Mouse (Mus musculus): Measurements from ENCODE around the gene Foxa3. TPM values are rescaled to one million over a fixed set of nuclear protein-coding genes. Genes with fewer than 3 reads are reported as not detected.

The Foxa3 gene
- total and polyA plus RNA-seq, 2 experiments, result 31.2 to 54.1 TPM

DNA sequence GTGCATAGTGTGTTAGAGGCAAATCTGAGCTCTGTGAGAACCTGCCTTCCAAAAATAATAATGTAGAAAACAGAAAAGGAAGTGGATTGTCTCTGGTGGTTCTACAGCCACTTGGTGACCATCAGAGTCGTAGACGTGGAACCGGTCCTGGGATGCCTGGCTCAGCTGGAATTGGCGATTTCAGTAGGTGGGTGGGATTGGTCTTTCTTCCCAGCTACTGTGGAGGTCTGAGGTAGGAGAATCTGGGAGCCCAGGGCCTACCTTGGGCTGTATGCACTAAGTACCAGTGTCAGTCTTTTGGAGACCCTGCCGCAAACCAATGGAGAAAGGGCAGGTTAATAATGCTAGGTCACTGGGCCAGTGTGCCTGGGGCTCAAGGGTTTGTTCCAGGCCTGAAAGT is 30.3 kb downstream of the Foxa3 start:
- Histone ChIP-seq H3K9ac (ENCODE audit: low read depth, low read length) (no peak overlapping the region), H3K27ac (replicated peaks; ENCODE audit: insufficient read depth, low read depth, low read length) (no peak overlapping the region), H3K4me1 (ENCODE audit: control insufficient read depth, insufficient read depth, low read length) (peaks cover 3% of the 10 kb centered on the region), H3K4me3 (ENCODE audit: insufficient read depth, low read depth, low read length) (no peak overlapping the region), H3K27me3 (ENCODE audit: control insufficient read depth, insufficient read depth, low read length) (no peaks in the 10 kb centered on the region), H3K79me2 (ENCODE audit: control insufficient read depth, insufficient read depth, low read length) (no peaks in the 10 kb centered on the region), H3K36me3 (ENCODE audit: control insufficient read depth, insufficient read depth, low read length) (no peaks in the 10 kb centered on the region)
- no peak for TF ChIP-seq POLR2A (IDR thresholded peaks at IDR 0.05; ENCODE audit: extremely low read depth, insufficient read depth, low read length)
- no peak for DNase-seq (ENCODE audit: extremely low read depth, low read depth, low spot score)
- 92% methylated on average over 5 of the region's 5 CpGs for WGBS

- Histone ChIP-seq H3K4me3 (ENCODE audit: insufficient read depth, low read depth, low read length) (peak overlapping the region; percentile 43), H3K9ac (ENCODE audit: low read depth, low read length) (peak overlapping the region; percentile 44), H3K27ac (replicated peaks; ENCODE audit: insufficient read depth, low read depth, low read length) (no peak overlapping the region), H3K36me3 (ENCODE audit: control insufficient read depth, insufficient read depth, low read length) (no peaks in the 10 kb centered on the region), H3K27me3 (ENCODE audit: control insufficient read depth, insufficient read depth, low read length) (no peaks in the 10 kb centered on the region), H3K79me2 (ENCODE audit: control insufficient read depth, insufficient read depth, low read length) (no peaks in the 10 kb centered on the region), H3K4me1 (ENCODE audit: control insufficient read depth, insufficient read depth, low read length) (peaks cover 3% of the 10 kb centered on the region)
- WGBS, result 4% methylated on average over 31 of the region's 31 CpGs
- TF ChIP-seq CTCF (IDR thresholded peaks at IDR 0.05; ENCODE audit: low read depth, low read length), result no peak
- no peak for TF ChIP-seq POLR2A (IDR thresholded peaks at IDR 0.05; ENCODE audit: extremely low read depth, insufficient read depth, low read length)
- DNase-seq (ENCODE audit: extremely low read depth, low read depth, low spot score), result no peak
Observed at GRCm38 (mm10) chr7:18992294-18992675, 31.1 kb downstream of the Foxa3 start.

- H3K36me3 ChIP-seq (ENCODE audit: control insufficient read depth, insufficient read depth, low read length), result no peaks in the 10 kb centered on the region
- TF ChIP-seq CTCF (IDR thresholded peaks at IDR 0.05; ENCODE audit: low read depth, low read length) (no peak), POLR2A (IDR thresholded peaks at IDR 0.05; ENCODE audit: extremely low read depth, insufficient read depth, low read length) (no peak)
- H3K79me2 ChIP-seq (ENCODE audit: control insufficient read depth, insufficient read depth, low read length), result no peaks in the 10 kb centered on the region
- H3K27ac ChIP-seq (replicated peaks; ENCODE audit: insufficient read depth, low read depth, low read length), result no peak overlapping the region
- no peak for DNase-seq (ENCODE audit: extremely low read depth, low read depth, low spot score)
- 3% methylated on average over 59 of the region's 59 CpGs for WGBS
- H3K9ac ChIP-seq (ENCODE audit: low read depth, low read length), result peak overlapping the region; percentile 44
- H3K4me3 ChIP-seq (ENCODE audit: insufficient read depth, low read depth, low read length), result peak overlapping the region; percentile 43
- H3K4me1 ChIP-seq (ENCODE audit: control insufficient read depth, insufficient read depth, low read length), result peaks cover 3% of the 10 kb centered on the region
- no peaks in the 10 kb centered on the region for H3K27me3 ChIP-seq (ENCODE audit: control insufficient read depth, insufficient read depth, low read length)
Observed at GRCm38 (mm10) chr7:18991660-18992293, 31.6 kb downstream of the Foxa3 start.

- Histone ChIP-seq H3K9ac (ENCODE audit: low read depth, low read length) (peak within 1 kb of the TSS; percentile 44), H3K4me3 (ENCODE audit: insufficient read depth, low read depth, low read length) (peak within 1 kb of the TSS; percentile 48), H3K4me1 (ENCODE audit: control insufficient read depth, insufficient read depth, low read length) (peaks cover 3% of the 10 kb centered on the region), H3K36me3 (ENCODE audit: control insufficient read depth, insufficient read depth, low read length) (no peaks in the 10 kb centered on the region), H3K27ac (replicated peaks; ENCODE audit: insufficient read depth, low read depth, low read length) (no peak within 1 kb of the TSS), H3K79me2 (ENCODE audit: control insufficient read depth, insufficient read depth, low read length) (no peaks in the 10 kb centered on the region), H3K27me3 (ENCODE audit: control insufficient read depth, insufficient read depth, low read length) (no peaks in the 10 kb centered on the region)
- 1% methylated on average over 37 of the region's 37 CpGs for WGBS
- peak; percentile 95 for DNase-seq (ENCODE audit: extremely low read depth, low read depth, low spot score)
- TF ChIP-seq POLR2A (IDR thresholded peaks at IDR 0.05; ENCODE audit: extremely low read depth, insufficient read depth, low read length), result no peak
- no peak for TF ChIP-seq CTCF (IDR thresholded peaks at IDR 0.05; ENCODE audit: low read depth, low read length)
Observed at GRCm38 (mm10) chr7:18990601-18991295, 32.6 kb downstream of the Foxa3 start, which contains the start of gene Mypop. TSS of gene Mypop (plus strand) at chr7:18991245.

GRCm38 (mm10) chr7:18989995-18990394 is 33.3 kb downstream of the Foxa3 start:
- H3K27me3 ChIP-seq (ENCODE audit: control insufficient read depth, insufficient read depth, low read length), result no peaks in the 10 kb centered on the region
- no peak overlapping the region for H3K27ac ChIP-seq (replicated peaks; ENCODE audit: insufficient read depth, low read depth, low read length)
- DNase-seq (ENCODE audit: extremely low read depth, low read depth, low spot score), result no peak
- no peaks in the 10 kb centered on the region for H3K79me2 ChIP-seq (ENCODE audit: control insufficient read depth, insufficient read depth, low read length)
- no peak overlapping the region for H3K9ac ChIP-seq (ENCODE audit: low read depth, low read length)
- peaks cover 3% of the 10 kb centered on the region for H3K4me1 ChIP-seq (ENCODE audit: control insufficient read depth, insufficient read depth, low read length)
- H3K36me3 ChIP-seq (ENCODE audit: control insufficient read depth, insufficient read depth, low read length), result no peaks in the 10 kb centered on the region
- 24% methylated on average over 5 of the region's 5 CpGs for WGBS
- no peak overlapping the region for H3K4me3 ChIP-seq (ENCODE audit: insufficient read depth, low read depth, low read length)
- TF ChIP-seq POLR2A (IDR thresholded peaks at IDR 0.05; ENCODE audit: extremely low read depth, insufficient read depth, low read length) (no peak), CTCF (IDR thresholded peaks at IDR 0.05; ENCODE audit: low read depth, low read length) (no peak)

GRCm38 (mm10) chr7:18988780-18989179 is 34.6 kb downstream of the Foxa3 start:
- WGBS, result 64% methylated on average over 6 of the region's 6 CpGs
- peaks cover 3% of the 10 kb centered on the region for H3K4me1 ChIP-seq (ENCODE audit: control insufficient read depth, insufficient read depth, low read length)
- TF ChIP-seq POLR2A (IDR thresholded peaks at IDR 0.05; ENCODE audit: extremely low read depth, insufficient read depth, low read length) (no peak), CTCF (IDR thresholded peaks at IDR 0.05; ENCODE audit: low read depth, low read length) (no peak)
- H3K36me3 ChIP-seq (ENCODE audit: control insufficient read depth, insufficient read depth, low read length), result no peaks in the 10 kb centered on the region
- no peak for DNase-seq (ENCODE audit: extremely low read depth, low read depth, low spot score)
- H3K27me3 ChIP-seq (ENCODE audit: control insufficient read depth, insufficient read depth, low read length), result no peaks in the 10 kb centered on the region
- no peak overlapping the region for H3K27ac ChIP-seq (replicated peaks; ENCODE audit: insufficient read depth, low read depth, low read length)
- no peaks in the 10 kb centered on the region for H3K79me2 ChIP-seq (ENCODE audit: control insufficient read depth, insufficient read depth, low read length)
- H3K4me3 ChIP-seq (ENCODE audit: insufficient read depth, low read depth, low read length), result no peak overlapping the region
- no peak overlapping the region for H3K9ac ChIP-seq (ENCODE audit: low read depth, low read length)
